Mouse (Mus musculus) ES-E14 (cell line): ENCODE results near the gene Ndufaf3. TPM values are rescaled to one million over a fixed set of nuclear protein-coding genes. Genes with fewer than 3 reads are reported as not detected.

Source experiments
- DNase-seq: peaks from one replicate; pipeline ENCODE4 v3.0.0-alpha.2; 2013; ENCODE audit warnings: low read depth, low spot score
- H3K27ac ChIP-seq: 2 replicates; pipeline ENCODE4 v1.5.1; 2012; ENCODE audit warnings: low read depth, mild to moderate bottlenecking, low read length, moderate library complexity, mixed read lengths; ENCODE audit not compliant: poor library complexity, insufficient read depth, severe bottlenecking
- H3K36me3 ChIP-seq: 2 replicates; pipeline ENCODE4 v1.6.1; 2012; ENCODE audit warnings: mild to moderate bottlenecking, low read length, moderate library complexity, mixed read lengths; ENCODE audit not compliant: control insufficient read depth, poor library complexity, insufficient read depth, severe bottlenecking
- H3K4me1 ChIP-seq, 2 experiments: fragments of 150-350 bp in 1 of 2; sonication (generic) in 1 of 2; 2 replicates each; pipeline ENCODE4 v1.6.1; 2012; ENCODE audit warnings: low read length in 2 of 2, mild to moderate bottlenecking in 1 of 2, mixed read lengths in 1 of 2; ENCODE audit not compliant: control insufficient read depth in 2 of 2, insufficient read depth in 2 of 2, poor library complexity in 1 of 2
- H3K4me3 ChIP-seq, 2 experiments: fragments of 150-350 bp in 1 of 2; sonication (generic) in 1 of 2; 2 replicates each; pipeline ENCODE4 v1.5.1; 2012; ENCODE audit warnings: low read length in 2 of 2, low read depth in 1 of 2, mild to moderate bottlenecking in 1 of 2, mixed read lengths in 1 of 2; ENCODE audit not compliant: insufficient read depth in 1 of 2, poor library complexity in 1 of 2, severe bottlenecking in 1 of 2
- H3K9ac ChIP-seq: 2 replicates; pipeline ENCODE4 v1.6.1; 2012; ENCODE audit warnings: low read depth, mild to moderate bottlenecking, low read length, mixed read lengths; ENCODE audit not compliant: poor library complexity, insufficient read depth, severe bottlenecking
- H3K9me3 ChIP-seq: fragments of 150-350 bp; sonication (generic); 2 replicates; pipeline ENCODE4 v1.6.1; 2012; ENCODE audit warnings: low read depth, mild to moderate bottlenecking, low read length; ENCODE audit not compliant: control insufficient read depth, insufficient read depth
- CHD2 ChIP-seq: IDR thresholded peaks from 2 replicates; pipeline ENCODE4 v1.6.1; 2014; ENCODE audit warnings: mild to moderate bottlenecking, low read depth, low read length, inconsistent platforms
- HCFC1 ChIP-seq: IDR thresholded peaks from 2 replicates; pipeline ENCODE4 v1.6.1; 2012; ENCODE audit warnings: low read length, inconsistent platforms, borderline replicate concordance; ENCODE audit not compliant: insufficient read depth
- MAFK ChIP-seq: IDR thresholded peaks from 2 replicates; pipeline ENCODE4 v1.6.1; 2014; ENCODE audit warnings: mild to moderate bottlenecking, low read depth, low read length, inconsistent platforms; ENCODE audit not compliant: insufficient read depth
- ZC3H11A ChIP-seq: IDR thresholded peaks from 2 replicates; pipeline ENCODE4 v1.6.1; 2012; ENCODE audit warnings: low read depth, mild to moderate bottlenecking, inconsistent platforms, low read length, borderline replicate concordance
- ZNF384 ChIP-seq: IDR thresholded peaks from 2 replicates; pipeline ENCODE4 v1.6.1; 2012; ENCODE audit warnings: low read depth, low read length, inconsistent platforms
- in situ Hi-C, 2 experiments: fragments of 600-800 bp; cut with MboI; formaldehyde crosslinking; loops; one replicate each; pipeline ENCODE4 v1.15.1; 2025; ENCODE audit warnings: low sequenced_read_pairs in 2 of 2, inconsistent platforms in 1 of 2; ENCODE audit not compliant: unreplicated experiment in 2 of 2
- total RNA-seq: library from RNA; depleted of rRNA; stranded (reverse); fragments of 300-350 nt; gene quantifications from 2 replicates; pipeline ENCODE4 v1.2.3, GENCODE M21; 2012

Gene Ndufaf3
- total RNA-seq, 1 experiment = 36.6 TPM

- DNase-seq = no peak
- H3K4me3 ChIP-seq = 0 out of 4 replicates have a peak overlapping the region, but pooled peaks of 1 of the 2 experiments have one; percentile 17
- H3K27ac ChIP-seq = no peak overlapping the region
- H3K9ac ChIP-seq = no peak overlapping the region
- peaks cover 35% of the 10 kb centered on the region for H3K36me3 ChIP-seq
- no peak for TF ChIP-seq ZC3H11A
- no peak for TF ChIP-seq CHD2
- no peak for TF ChIP-seq ZNF384
- TF ChIP-seq MAFK = no peak
- no peak for TF ChIP-seq HCFC1
- peaks cover 6 to 49% of the 10 kb centered on the region in 2 experiments; a peak in 3 of 4 replicates for H3K4me1 ChIP-seq
- no peaks in the 10 kb centered on the region for H3K9me3 ChIP-seq
- in situ Hi-C loops = no loop called here
Measured at GRCm38 (mm10) chr9:108574921-108575320, 7.7 kb upstream of the Ndufaf3 start.

- Histone ChIP-seq H3K4me1 (peaks cover 4 to 41% of the 10 kb centered on the region in 2 experiments; a peak in 3 of 4 replicates), H3K9me3 (no peaks in the 10 kb centered on the region), H3K27ac (peak overlapping the region; percentile 29; the same call in 1 of the 2 replicates), H3K9ac (peak overlapping the region; percentile 17; the same call in 1 of the 2 replicates), H3K4me3 (peak overlapping the region; percentile 2 to 9; a peak in 1 of 4 replicates), H3K36me3 (peaks cover 35% of the 10 kb centered on the region)
- no peak for TF ChIP-seq HCFC1
- TF ChIP-seq ZNF384 = no peak
- no peak for TF ChIP-seq ZC3H11A
- no peak for TF ChIP-seq MAFK
- no peak for TF ChIP-seq CHD2
- in situ Hi-C loops = no loop called here
- peak; percentile 82 for DNase-seq
Measured at GRCm38 (mm10) chr9:108573774-108574690, 6.8 kb upstream of the Ndufaf3 start.

GRCm38 (mm10) chr9:108572321-108572720 lies 5.1 kb upstream of the Ndufaf3 start:
- no peak overlapping the region for H3K4me3 ChIP-seq
- no peaks in the 10 kb centered on the region for H3K9me3 ChIP-seq
- TF ChIP-seq HCFC1 = no peak
- TF ChIP-seq CHD2 = no peak
- no peak for TF ChIP-seq ZC3H11A
- no peak for TF ChIP-seq MAFK
- no peak overlapping the region for H3K9ac ChIP-seq
- H3K36me3 ChIP-seq = peaks cover 35% of the 10 kb centered on the region
- no peak for DNase-seq
- in situ Hi-C loops = no loop called here
- H3K4me1 ChIP-seq = peaks cover 6 to 39% of the 10 kb centered on the region in 2 experiments; a peak in 3 of 4 replicates
- H3K27ac ChIP-seq = no peak overlapping the region

GRCm38 (mm10) chr9:108571401-108571973 lies 4.3 kb upstream of the Ndufaf3 start:
- DNase-seq = no peak
- H3K9me3 ChIP-seq = no peaks in the 10 kb centered on the region
- H3K36me3 ChIP-seq = peaks cover 35% of the 10 kb centered on the region
- in situ Hi-C loops = no loop called here
- H3K4me1 ChIP-seq = peaks cover 6 to 32% of the 10 kb centered on the region in 2 experiments; a peak in 3 of 4 replicates
- H3K4me3 ChIP-seq = no peak overlapping the region
- H3K9ac ChIP-seq = no peak overlapping the region
- no peak overlapping the region for H3K27ac ChIP-seq
- TF ChIP-seq HCFC1 (no peak), MAFK (no peak), ZC3H11A (no peak), ZNF384 (no peak), CHD2 (no peak)
